Mouse (Mus musculus) ovary, adult 18-20 months (tissue): ENCODE data around the gene Nr2c1.

Experiments
- DNase-seq: peaks from one replicate; pipeline ENCODE4 v3.0.0; 2022; ENCODE audit warnings: low spot score, mixed read lengths

Gene Nr2c1

GRCm38 (mm10) chr10:94210718-94211618 lies 63.1 kb downstream of the Nr2c1 start:
- no peak for DNase-seq

- no peak for DNase-seq
These were observed 63.9 kb downstream of the Nr2c1 start for GRCm38 (mm10) chr10:94211725-94212124.

GRCm38 (mm10) chr10:94225026-94225750 lies 77.4 kb downstream of the Nr2c1 start:
- DNase-seq: no peak

- no peak for DNase-seq
These were observed 82.6 kb downstream of the Nr2c1 start for GRCm38 (mm10) chr10:94230172-94230981.

GRCm38 (mm10) chr10:94231025-94231424 lies 83.2 kb downstream of the Nr2c1 start:
- DNase-seq: no peak

- no peak for DNase-seq
These were observed 87.4 kb downstream of the Nr2c1 start for GRCm38 (mm10) chr10:94235200-94235599.

GRCm38 (mm10) chr10:94241346-94241745 lies 93.5 kb downstream of the Nr2c1 start:
- DNase-seq: no peak
